Mouse (Mus musculus) heart, adult 8-10 months (tissue): Measurements from ENCODE around the gene Tmed2. TPM values are rescaled to one million over a fixed set of nuclear protein-coding genes. Genes with fewer than 3 reads are reported as not detected.
"Not testable (repeated sequence)": the region's sequence is repeated elsewhere in the genome, so short reads cannot be mapped to it uniquely, and the experiment has no call there.

Source experiments
- DNase-seq: peaks from one replicate; pipeline ENCODE4 v3.0.0; 2022; ENCODE audit warnings: low spot score
- total RNA-seq, 4 experiments: library from RNA; stranded (reverse); gene quantifications; 2 replicates each; pipeline ENCODE4 v1.2.4; 2022

Tmed2 gene
- total RNA-seq, 4 experiments from 2014 or later = 164 to 190 (median 179) TPM

- no peak for DNase-seq
Observed at GRCm38 (mm10) chr5:124528351-124528750, 12.1 kb upstream of the Tmed2 start.

- DNase-seq = peak; percentile 57
Observed at GRCm38 (mm10) chr5:124528791-124529190, 11.7 kb upstream of the Tmed2 start.

GRCm38 (mm10) chr5:124529191-124529651 lies 11.3 kb upstream of the Tmed2 start:
- DNase-seq = no peak

GRCm38 (mm10) chr5:124529697-124530096 lies 10.8 kb upstream of the Tmed2 start:
- no peak for DNase-seq

GRCm38 (mm10) chr5:124530655-124531582 lies 9.6 kb upstream of the Tmed2 start, which contains the start of gene Rilpl1:
Gene Rilpl1, minus strand, starts transcription at chr5:124531391.
- DNase-seq = peak; percentile 84

- DNase-seq = no peak
Observed at GRCm38 (mm10) chr5:124531583-124531930, 8.9 kb upstream of the Tmed2 start.

- no peak for DNase-seq
Observed at GRCm38 (mm10) chr5:124532451-124532850, 8.0 kb upstream of the Tmed2 start.

GRCm38 (mm10) chr5:124535016-124535415 lies 5.5 kb upstream of the Tmed2 start:
- no peak for DNase-seq

GRCm38 (mm10) chr5:124536776-124537175 lies 3.7 kb upstream of the Tmed2 start:
- peak; percentile 66 for DNase-seq

GRCm38 (mm10) chr5:124538813-124539792 lies 1.4 kb upstream of the Tmed2 start:
- peak; percentile 82 for DNase-seq

GRCm38 (mm10) chr5:124539905-124540304 lies 590 bp upstream of the Tmed2 start:
- no peak for DNase-seq

GRCm38 (mm10) chr5:124540905-124541601 lies 558 bp downstream of the Tmed2 start:
- DNase-seq = peak; percentile 69

- no peak for DNase-seq
Observed at GRCm38 (mm10) chr5:124541602-124541973, 1.1 kb downstream of the Tmed2 start.

- not testable (repeated sequence) for DNase-seq
Observed at GRCm38 (mm10) chr5:124550737-124551136, 10.2 kb downstream of the Tmed2 start.

- not testable (repeated sequence) for DNase-seq
Observed at GRCm38 (mm10) chr5:124551349-124552093, 11.0 kb downstream of the Tmed2 start.

GRCm38 (mm10) chr5:124552094-124552472 lies 11.6 kb downstream of the Tmed2 start:
- no peak for DNase-seq

- peak; percentile 92 for DNase-seq
Observed at GRCm38 (mm10) chr5:124552558-124553307, 12.2 kb downstream of the Tmed2 start, which contains the start of gene Ddx55. Gene Ddx55, plus strand, starts transcription at chr5:124552864.

- no peak for DNase-seq
Observed at GRCm38 (mm10) chr5:124553607-124554006, 13.1 kb downstream of the Tmed2 start.

- no peak for DNase-seq
Observed at GRCm38 (mm10) chr5:124555145-124555544, 14.7 kb downstream of the Tmed2 start.

GRCm38 (mm10) chr5:124571068-124571467 lies 30.6 kb downstream of the Tmed2 start:
- no peak for DNase-seq
